Mouse (Mus musculus): ENCODE results near the gene Chmp6.

GRCm38 (mm10) chr11:119939711-119940106, 26.5 kb downstream of the Chmp6 start:
- TF ChIP-seq CTCF (IDR thresholded peaks at IDR 0.05; ENCODE audit: low read depth): no peak
- TF ChIP-seq EP300 (IDR thresholded peaks at IDR 0.05; ENCODE audit: low read depth): no peak

All from liver, embryonic 14.5 days (tissue).